Mouse (Mus musculus) embryonic fibroblast, embryonic 13.5 days (primary cell): Measurements from ENCODE around the gene Fam189b. TPM values are rescaled to one million over a fixed set of nuclear protein-coding genes. Genes with fewer than 3 reads are reported as not detected.
"Not testable (repeated sequence)": the region's sequence is repeated elsewhere in the genome, so short reads cannot be mapped to it uniquely, and the experiment has no call there.

Source experiments
- H3K27ac ChIP-seq: 2 replicates; pipeline ENCODE4 v1.5.1; 2012; ENCODE audit warnings: low read length, control low read depth, inconsistent platforms; ENCODE audit not compliant: insufficient read depth
- H3K4me1 ChIP-seq: 2 replicates; pipeline ENCODE4 v1.6.1; 2011; ENCODE audit warnings: low read length; ENCODE audit not compliant: control insufficient read depth, insufficient read depth
- H3K4me3 ChIP-seq: 2 replicates; pipeline ENCODE4 v1.5.1; 2011; ENCODE audit warnings: mild to moderate bottlenecking, control low read depth, low read length; ENCODE audit not compliant: insufficient read depth
- CTCF ChIP-seq: IDR thresholded peaks from 2 replicates; pipeline ENCODE4 v1.5.1; 2011; ENCODE audit warnings: mild to moderate bottlenecking, control low read depth, low read length, moderate library complexity, borderline replicate concordance; ENCODE audit not compliant: insufficient read depth
- POLR2A ChIP-seq: IDR thresholded peaks from 2 replicates; pipeline ENCODE4 v1.6.1; 2011; ENCODE audit warnings: low read depth, mild to moderate bottlenecking, control low read depth, low read length, moderate library complexity
- polyA plus RNA-seq: library from polyadenylated mRNA; stranded (reverse); fragments of >200 nt; gene quantifications from 2 replicates; pipeline ENCODE4 v1.2.4, GENCODE M21; 2011; ENCODE audit warnings: low read depth; ENCODE audit not compliant: missing spikeins, insufficient read length

Gene Fam189b
- polyA plus RNA-seq, 1 experiment = 49.5 TPM

DNA sequence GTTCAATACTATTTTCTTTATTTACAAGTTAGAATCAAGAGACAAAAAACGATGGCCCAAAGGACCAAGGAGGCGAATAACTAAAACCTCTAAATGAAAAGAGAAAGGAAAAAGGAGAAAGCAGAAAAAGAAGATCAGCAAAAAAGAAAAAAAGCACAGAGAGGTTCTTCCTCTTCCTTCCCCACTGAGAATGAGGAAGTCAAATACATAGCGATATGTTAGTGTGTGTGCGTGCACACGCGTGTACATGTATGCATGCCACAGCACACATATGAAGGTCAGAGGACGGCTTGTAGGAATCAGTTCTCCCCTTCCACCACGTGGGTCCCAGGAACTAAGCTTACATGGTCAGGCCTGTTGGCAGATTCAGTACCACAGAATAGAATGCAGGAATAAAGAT, 26.0 kb upstream of the Fam189b start:
- H3K4me1 ChIP-seq = no peaks in the 10 kb centered on the region
- no peak overlapping the region for H3K4me3 ChIP-seq
- TF ChIP-seq POLR2A = no peak
- TF ChIP-seq CTCF = no peak
- H3K27ac ChIP-seq = no peak overlapping the region

DNA sequence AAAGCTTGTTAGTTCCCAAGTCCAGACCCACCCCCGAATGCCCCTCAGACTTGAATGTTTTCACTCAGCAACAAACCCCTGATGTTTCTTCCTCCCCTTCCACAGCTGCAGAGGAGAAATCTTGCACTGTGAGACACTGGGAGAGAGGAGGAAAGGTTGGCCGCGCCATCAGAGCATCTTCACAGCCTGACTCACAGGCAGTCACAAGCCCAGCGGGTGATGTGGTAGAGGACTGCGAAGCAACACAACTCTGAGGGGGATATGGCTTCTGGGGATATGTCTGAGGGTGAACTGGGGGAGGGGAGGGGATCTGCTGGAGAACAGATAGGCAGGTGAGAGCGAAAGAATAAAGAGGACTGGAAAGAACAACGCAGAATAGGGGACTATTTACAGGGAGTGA, 24.3 kb upstream of the Fam189b start:
- TF ChIP-seq POLR2A (no peak), CTCF (no peak)
- Histone ChIP-seq H3K4me3 (no peak overlapping the region), H3K4me1 (peaks cover under 1% of the 10 kb centered on the region; the same call in 1 of the 2 replicates), H3K27ac (no peak overlapping the region)

DNA sequence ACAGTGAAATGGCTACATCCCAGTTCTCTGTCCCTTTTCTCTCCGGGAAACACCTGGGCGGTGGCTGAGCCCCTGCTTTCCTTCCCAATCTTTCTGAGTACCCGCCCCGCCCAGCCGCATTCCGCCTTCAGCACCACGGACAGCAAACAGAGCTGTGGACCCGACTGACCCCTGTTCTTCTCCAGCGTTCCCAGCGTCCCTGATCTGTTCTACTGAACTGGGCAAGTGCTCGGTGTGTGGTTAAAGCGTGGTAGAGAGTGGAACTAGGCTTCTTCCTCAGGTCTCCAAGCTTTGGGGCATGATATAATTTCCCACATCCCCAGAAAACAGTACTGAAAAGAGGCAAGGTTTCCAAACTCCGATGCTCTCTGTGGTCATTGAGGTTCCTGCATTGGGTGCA, 23.7 kb upstream of the Fam189b start:
- H3K4me3 ChIP-seq = peak overlapping the region; percentile 29; the same call in 1 of the 2 replicates
- TF ChIP-seq CTCF (no peak), POLR2A (no peak)
- peaks cover 4% of the 10 kb centered on the region; the same call in 1 of the 2 replicates for H3K4me1 ChIP-seq
- H3K27ac ChIP-seq = no peak overlapping the region

DNA sequence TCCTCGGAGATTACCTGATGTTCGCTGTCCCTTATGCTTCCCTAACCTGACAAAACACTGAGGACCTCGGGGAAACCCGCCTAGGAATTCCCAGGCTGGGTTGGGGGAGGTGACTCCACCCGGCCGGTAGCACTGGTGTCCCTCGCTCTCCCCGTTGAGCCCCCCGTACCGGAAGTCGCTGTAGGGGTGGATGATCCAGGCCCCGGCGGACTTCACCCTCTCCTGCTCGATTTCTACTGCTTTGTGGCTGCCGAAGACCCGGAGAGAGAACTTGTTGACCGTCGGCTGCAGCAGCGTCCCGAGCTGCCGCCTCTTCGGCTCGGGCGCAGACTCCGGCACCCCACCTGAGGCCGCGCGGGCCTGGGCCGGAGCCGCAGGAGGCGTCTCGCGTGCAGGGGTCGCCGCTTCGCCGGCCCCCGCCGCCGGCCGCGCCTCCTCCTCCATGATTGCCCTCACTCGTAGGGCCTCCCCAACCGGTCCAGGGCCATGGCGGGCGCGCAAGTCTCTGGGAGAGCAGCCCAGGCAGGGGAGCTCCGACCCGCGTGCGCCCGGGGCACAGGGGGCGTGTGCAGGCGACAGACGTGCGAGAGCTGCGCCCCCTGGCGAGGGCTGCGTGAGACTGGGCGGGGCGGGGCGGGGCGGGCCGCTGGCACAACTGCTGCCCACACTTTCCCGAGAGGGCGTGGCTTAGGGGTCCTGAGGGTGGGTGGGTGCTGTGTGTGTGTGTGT, 23.2 kb upstream of the Fam189b start, which contains the start of gene Hcn3:
Gene Hcn3, minus strand, starts transcription at position 581 of the 729 bp plus-strand sequence.
- Histone ChIP-seq H3K4me1 (peaks cover 4% of the 10 kb centered on the region; the same call in 1 of the 2 replicates), H3K27ac (no peak within 1 kb of the TSS), H3K4me3 (peak within 1 kb of the TSS; percentile 29)
- no peak for TF ChIP-seq POLR2A
- TF ChIP-seq CTCF = peak; percentile 53; the same call in 1 of the 2 replicates

DNA sequence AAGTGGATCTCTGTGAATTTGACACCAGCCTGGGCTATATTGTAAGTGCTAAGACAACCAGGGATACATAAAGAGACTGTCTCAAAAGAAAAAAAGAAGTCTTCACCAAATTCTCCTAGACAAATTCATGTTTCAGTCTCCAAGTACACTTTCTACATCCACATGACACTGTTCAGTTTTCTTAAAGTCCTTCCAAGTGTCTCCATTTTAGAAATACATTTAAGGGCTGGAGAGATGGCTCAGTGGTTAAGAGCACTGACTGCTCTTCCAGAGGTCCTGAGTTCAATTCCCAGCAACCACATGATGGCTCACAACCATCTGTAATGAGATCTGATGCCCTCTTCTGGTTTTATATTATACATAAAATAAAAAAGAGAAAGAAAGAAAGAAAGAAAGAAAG, 21.7 kb upstream of the Fam189b start:
- H3K4me1 ChIP-seq, H3K4me3 ChIP-seq, H3K27ac ChIP-seq: not testable (repeated sequence)

DNA sequence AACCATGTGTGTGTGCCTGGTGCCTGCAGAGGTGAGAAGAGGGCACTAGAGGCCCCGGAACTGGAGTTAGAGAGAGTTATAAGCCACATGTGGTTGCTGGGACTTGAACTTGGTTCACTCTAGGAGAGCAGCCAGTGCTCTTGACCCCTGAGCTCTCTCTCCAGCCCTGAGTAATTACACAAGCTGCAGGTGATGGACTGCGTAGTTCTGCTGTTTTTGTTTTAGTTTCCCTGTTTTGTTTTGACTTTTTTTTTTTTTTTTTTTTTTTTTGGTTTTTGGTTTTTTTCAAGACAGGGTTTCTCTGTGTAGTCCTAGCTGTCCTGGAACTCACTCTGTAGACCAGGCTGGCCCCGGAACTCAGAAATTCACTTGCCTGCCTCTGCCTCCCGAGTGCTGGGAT, 21.2 kb upstream of the Fam189b start:
- Histone ChIP-seq H3K4me1 (peaks cover 4% of the 10 kb centered on the region; the same call in 1 of the 2 replicates), H3K27ac (no peak overlapping the region)
- TF ChIP-seq CTCF (no peak), POLR2A (no peak)

DNA sequence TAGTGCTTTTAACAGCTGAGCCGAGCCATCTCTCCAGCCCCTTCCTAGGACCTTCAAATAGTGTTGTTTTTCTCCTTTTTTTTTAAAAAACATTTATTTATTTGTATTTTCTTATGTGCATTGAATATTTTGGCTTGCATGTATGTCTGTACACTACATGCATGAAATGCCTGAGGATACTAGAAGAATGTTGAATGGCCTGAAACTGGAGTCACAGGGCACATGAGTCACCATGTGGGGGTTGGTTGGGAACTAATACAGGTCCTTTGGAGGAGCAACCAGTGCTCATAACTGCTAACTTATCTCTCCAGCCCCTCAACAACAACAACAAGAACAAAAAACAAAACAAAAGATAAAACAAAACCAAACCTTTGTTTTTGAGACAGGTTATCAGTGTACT, 19.8 kb upstream of the Fam189b start:
- no peak overlapping the region for H3K4me3 ChIP-seq
- peaks cover 4% of the 10 kb centered on the region; the same call in 1 of the 2 replicates for H3K4me1 ChIP-seq
- TF ChIP-seq POLR2A (no peak), CTCF (no peak)
- H3K27ac ChIP-seq = peak overlapping the region; percentile 51; the same call in 1 of the 2 replicates

More for the DNA sequence above, 21.2 kb upstream of the Fam189b start:
- no peak overlapping the region for H3K4me3 ChIP-seq

DNA sequence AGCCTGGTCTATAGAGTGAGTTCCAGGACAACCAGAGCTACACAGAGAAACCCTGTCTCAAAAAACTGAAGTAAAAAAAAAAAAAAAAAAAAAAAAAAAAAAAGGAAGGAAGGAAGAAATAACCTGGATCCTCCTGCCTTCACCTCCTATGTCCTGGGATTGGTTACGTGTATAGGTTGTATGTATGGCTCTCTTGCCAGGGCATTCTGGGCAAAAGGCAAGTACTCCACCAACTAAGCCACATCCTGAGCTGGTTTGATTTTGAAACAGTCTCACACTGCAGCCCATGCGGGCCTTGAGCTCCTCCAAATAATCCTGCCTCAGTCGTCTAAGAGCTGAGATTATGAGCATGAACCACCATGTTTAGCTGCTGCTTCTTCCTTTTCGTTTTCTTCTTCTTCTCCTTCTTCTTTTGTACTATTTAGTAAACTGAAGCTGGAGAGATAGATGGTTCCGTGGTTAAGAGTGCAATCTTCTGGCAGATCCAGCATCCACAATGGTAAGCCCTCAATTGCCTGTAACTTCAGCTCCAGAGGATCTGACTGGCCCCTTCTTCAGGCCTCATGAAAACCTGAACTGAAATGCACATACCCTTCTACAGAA, 19.2 kb upstream of the Fam189b start:
- Histone ChIP-seq H3K27ac (peak overlapping the region; percentile 91), H3K4me3 (0 out of 2 replicates have a peak overlapping the region, but pooled peaks have one; percentile 58), H3K4me1 (peaks cover 4% of the 10 kb centered on the region; the same call in 1 of the 2 replicates)
- TF ChIP-seq CTCF (no peak), POLR2A (no peak)

DNA sequence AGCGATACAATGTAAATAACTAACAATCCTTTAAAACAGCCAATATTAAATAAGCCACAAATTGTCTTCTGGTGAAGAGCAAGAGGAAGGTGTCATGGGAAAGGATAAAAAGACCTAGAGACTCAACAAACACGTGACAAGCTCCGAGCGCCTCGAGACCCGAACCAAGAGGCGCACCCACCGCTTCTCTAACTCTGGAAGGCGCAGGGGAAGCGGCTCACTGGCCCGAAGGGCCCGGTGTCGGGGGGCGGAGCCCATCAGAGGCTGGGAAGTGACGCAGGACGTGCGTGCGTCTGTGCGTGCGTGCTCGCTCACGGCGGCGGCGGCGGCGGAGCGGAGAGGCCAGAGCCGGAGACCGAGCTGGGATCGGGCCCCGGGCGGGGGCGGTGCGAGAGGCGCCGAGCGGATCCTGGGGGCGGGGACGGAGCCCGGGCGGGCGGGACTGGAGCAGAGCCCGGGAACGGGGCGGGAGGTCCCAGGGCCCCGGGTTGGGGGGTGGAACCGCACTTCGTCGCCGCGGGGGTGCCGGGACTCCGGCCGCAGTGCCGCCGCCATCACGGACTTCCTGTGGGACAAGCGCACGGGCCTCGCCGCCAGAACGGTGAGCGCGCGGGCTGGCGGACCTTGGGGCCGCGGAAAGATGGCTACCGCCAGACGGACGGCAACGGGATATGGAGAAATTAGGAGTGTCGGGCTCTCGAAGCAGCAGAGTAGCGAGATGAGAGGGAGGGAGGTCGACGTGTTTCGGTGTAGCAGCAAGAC, 18.3 kb upstream of the Fam189b start, which contains the start of gene Clk2:
Gene Clk2, plus strand, starts transcription at position 290 of the 762 bp plus-strand sequence.
- peak; percentile 90 for TF ChIP-seq POLR2A
- no peak for TF ChIP-seq CTCF
- peak within 1 kb of the TSS; percentile 91 for H3K27ac ChIP-seq
- peak within 1 kb of the TSS; percentile 86 for H3K4me3 ChIP-seq
- H3K4me1 ChIP-seq = peaks cover 4% of the 10 kb centered on the region; the same call in 1 of the 2 replicates
